In genomic region chr3:54715461-54715860, GRCm38 (mm10) we compare ENCODE assay signal across 27 mouse cellular contexts. TPM values are rescaled to one million over a fixed set of nuclear protein-coding genes. Genes with fewer than 3 reads are reported as not detected.
DNase-seq lines count a peak whose midpoint lies in the region; ATAC-seq lines count a peak whose summit lies in the region.
"Had no signal": no experiment of that assay in that cellular context is flagged by ENCODE, and none has a peak within 500 bp of the region (broad histone marks: within the 10 kb centered on the region; RNA-seq: fewer than 3 reads in every experiment).

No protein-coding gene starts in this region.

- intact Hi-C loops in left cerebral cortex, postnatal 10 days (cut with DNase I): no loop called here
- intact Hi-C loops in left cerebral cortex, postnatal 14 days (cut with DNase I): no loop called here

- H3K9me3 ChIP-seq in kidney, embryonic 16.5 days (ENCODE audit: low read length): no peaks in the 10 kb centered on the region
- H3K9me3 ChIP-seq: hindbrain, embryonic 15.5 days; intestine, embryonic 15.5 days; limb, embryonic 12.5 days; lung, embryonic 15.5 days; midbrain, embryonic 10.5 days had no signal

- WGBS in kidney, embryonic 16.5 days: 92% methylated on average over 6 of the region's 6 CpGs

- no peaks in the 10 kb centered on the region for H3K27me3 ChIP-seq in kidney, embryonic 16.5 days (ENCODE audit: insufficient read depth, low read length)
- H3K27me3 ChIP-seq: hindbrain, embryonic 15.5 days; intestine, embryonic 15.5 days; limb, embryonic 12.5 days; lung, embryonic 15.5 days had no signal

- no peak overlapping the region for H3K4me2 ChIP-seq in kidney, embryonic 16.5 days (replicated peaks; ENCODE audit: low read depth, low read length)
- H3K4me2 ChIP-seq: hindbrain, embryonic 15.5 days; intestine, embryonic 15.5 days; limb, embryonic 12.5 days; lung, embryonic 15.5 days had no signal

- no peak for ATAC-seq in kidney, embryonic 16.5 days (ENCODE audit: low FRiP score, low TSS enrichment)
- ATAC-seq in erythroid progenitor cell, adult 5-6 weeks (replicated peaks; ENCODE audit: low FRiP score, poor library complexity, severe bottlenecking): no peak
- ATAC-seq: forebrain, embryonic 14.5 days; intestine, embryonic 15.5 days had no signal

- no peak overlapping the region for H3K27ac ChIP-seq in kidney, embryonic 16.5 days (ENCODE audit: low read length)
- H3K27ac ChIP-seq: hindbrain, embryonic 15.5 days; intestine, embryonic 15.5 days; limb, embryonic 12.5 days; liver, embryonic 14.5 days; lung, embryonic 15.5 days; macrophage; midbrain, embryonic 10.5 days; stomach, postnatal 0 days had no signal

- no peak overlapping the region for H3K9ac ChIP-seq in kidney, embryonic 16.5 days (replicated peaks; ENCODE audit: low read length)
- H3K9ac ChIP-seq: hindbrain, embryonic 15.5 days; intestine, embryonic 15.5 days; limb, embryonic 12.5 days; liver, embryonic 14.5 days; lung, embryonic 15.5 days had no signal

- peaks cover 60% of the 10 kb centered on the region for H3K36me3 ChIP-seq in kidney, embryonic 16.5 days (ENCODE audit: insufficient read depth, low read length)

- peak; percentile 64 for DNase-seq in adrenal gland, adult 2 months
- DNase-seq in adrenal gland, postnatal 25 days: no peak
- peak; percentile 35 for DNase-seq in left cerebral cortex, adult 11 months (ENCODE audit: low spot score)
- DNase-seq in left cerebral cortex, postnatal 10 days (ENCODE audit: extremely low spot score in 1 of 2, low spot score in 2 of 2): no peak
- DNase-seq in Muller cell, postnatal 12 days (ENCODE audit: inconsistent ontology term): peak; percentile 55
- DNase-seq in left cerebral cortex, postnatal 14 days (ENCODE audit: low spot score in 2 of 2): peak; percentile 22 to 50
- DNase-seq: cerebellum, adult 9-10 months; heart, postnatal 36 days; kidney, postnatal 4 days; retina, postnatal 1 day; thymus, postnatal 14 days had no signal

- no peak overlapping the region for H3K4me3 ChIP-seq in kidney, embryonic 16.5 days (ENCODE audit: low read length)
- H3K4me3 ChIP-seq: erythroblast, embryonic 14.5 days; hindbrain, embryonic 15.5 days; intestine, embryonic 15.5 days; limb, embryonic 12.5 days; lung, embryonic 15.5 days; midbrain, embryonic 10.5 days had no signal

- no peaks in the 10 kb centered on the region for H3K4me1 ChIP-seq in kidney, embryonic 16.5 days (ENCODE audit: insufficient read depth, low read length)
- H3K4me1 ChIP-seq: hindbrain, embryonic 15.5 days; intestine, embryonic 15.5 days; limb, embryonic 12.5 days; lung, embryonic 15.5 days; midbrain, embryonic 10.5 days had no signal

RNA-seq across cellular contexts. Expression of gene Gm21958, which starts 1.3 kb away (rescaled TPM):
- total RNA-seq in adrenal gland, adult 2 months (2021): not detected
- not detected in 2 replicates for polyA plus RNA-seq in adrenal gland, adult 2 months (2012; rRNA removed)
- not detected in 2 replicates for total RNA-seq in adrenal gland, postnatal 25 days (2021)
- not detected for total RNA-seq in left cerebral cortex, postnatal 10 days (2021)
- total RNA-seq in left cerebral cortex, postnatal 14 days (2021): not detected
- polyA plus RNA-seq in kidney, embryonic 16.5 days (2015; fragmentation: Nextera tagmentation; extraction: Ambion mirVana): 0.58 TPM in 1 of 2 replicates, not detected in the other
- total RNA-seq in erythroid progenitor cell, adult 5-6 weeks (2015; ENCODE audit: low replicate concordance): not detected in 2 replicates
- not detected in 2 replicates for total RNA-seq in erythroid progenitor cell, adult 5-6 weeks (2017; ENCODE audit: low replicate concordance)
- total RNA-seq: gastrocnemius, adult 8-10 months; granulocyte monocyte progenitor cell, adult 5-6 weeks; heart, postnatal 36 days; layer of hippocampus, postnatal 14 days had no signal
- polyA plus RNA-seq: erythroblast, embryonic 14.5 days; forebrain, embryonic 14.5 days; intestine, embryonic 15.5 days; limb, embryonic 12.5 days; liver, embryonic 14.5 days; macrophage; stomach, postnatal 0 days had no signal

RNA-seq across cellular contexts. Expression of gene Exosc8, which starts 19.7 kb away (rescaled TPM):
- total RNA-seq in adrenal gland, adult 2 months (2021): 10 to 100 TPM; 32.4 to 33.4 TPM
- polyA plus RNA-seq in adrenal gland, adult 2 months (2012; rRNA removed): 8.5 and 13.4 TPM in 2 replicates
- total RNA-seq in adrenal gland, postnatal 25 days (2021): 40.7 and 47.9 TPM in 2 replicates
- total RNA-seq in left cerebral cortex, postnatal 10 days (2021): 10 to 100 TPM; 34.9 to 36.3 TPM
- total RNA-seq in left cerebral cortex, postnatal 14 days (2021): 10 to 100 TPM; 24.4 to 33.0 TPM
- 134 and 136 TPM in 2 replicates for polyA plus RNA-seq in kidney, embryonic 16.5 days (2015; fragmentation: Nextera tagmentation; extraction: Ambion mirVana)
- 91.4 and 111 TPM in 2 replicates for total RNA-seq in erythroid progenitor cell, adult 5-6 weeks (2015; ENCODE audit: low replicate concordance)
- 75.7 and 94.0 TPM in 2 replicates for total RNA-seq in erythroid progenitor cell, adult 5-6 weeks (2017; ENCODE audit: low replicate concordance)

RNA-seq across cellular contexts. Expression of gene Alg5, which starts 19.9 kb away (rescaled TPM):
- total RNA-seq in adrenal gland, adult 2 months (2021): 10 to 100 TPM; 41.8 to 45.0 TPM
- polyA plus RNA-seq in adrenal gland, adult 2 months (2012; rRNA removed): 8.0 and 8.9 TPM in 2 replicates
- total RNA-seq in adrenal gland, postnatal 25 days (2021): 47.3 and 52.3 TPM in 2 replicates
- 10 to 100 TPM; 24.3 to 25.6 TPM for total RNA-seq in left cerebral cortex, postnatal 10 days (2021)
- 10 to 100 TPM; 20.2 to 21.0 TPM for total RNA-seq in left cerebral cortex, postnatal 14 days (2021)
- polyA plus RNA-seq in kidney, embryonic 16.5 days (2015; fragmentation: Nextera tagmentation; extraction: Ambion mirVana): 58.8 TPM in 2 replicates
- total RNA-seq in erythroid progenitor cell, adult 5-6 weeks (2015; ENCODE audit: low replicate concordance): 10.5 and 30.6 TPM in 2 replicates
- total RNA-seq in erythroid progenitor cell, adult 5-6 weeks (2017; ENCODE audit: low replicate concordance): 1.9 and 6.5 TPM in 2 replicates
- polyA plus RNA-seq: erythroblast, embryonic 14.5 days had no signal

RNA-seq across cellular contexts. Expression of gene Supt20, which starts 22.9 kb away (rescaled TPM):
- total RNA-seq in adrenal gland, adult 2 months (2021): 10 to 100 TPM; 34.1 to 37.9 TPM
- polyA plus RNA-seq in adrenal gland, adult 2 months (2012; rRNA removed): 24.1 and 26.8 TPM in 2 replicates
- 54.4 and 68.9 TPM in 2 replicates for total RNA-seq in adrenal gland, postnatal 25 days (2021)
- total RNA-seq in left cerebral cortex, postnatal 10 days (2021): 10 to 100 TPM; 45.7 to 54.1 TPM
- 10 to 100 TPM; 37.6 to 43.5 TPM for total RNA-seq in left cerebral cortex, postnatal 14 days (2021)
- polyA plus RNA-seq in kidney, embryonic 16.5 days (2015; fragmentation: Nextera tagmentation; extraction: Ambion mirVana): 110 and 118 TPM in 2 replicates
- total RNA-seq in erythroid progenitor cell, adult 5-6 weeks (2015; ENCODE audit: low replicate concordance): 82.2 and 85.1 TPM in 2 replicates
- total RNA-seq in erythroid progenitor cell, adult 5-6 weeks (2017; ENCODE audit: low replicate concordance): 54.3 and 68.4 TPM in 2 replicates

RNA-seq across cellular contexts. Expression of gene Smad9, which starts 39.9 kb away (rescaled TPM):
- 10 to 100 TPM; 14.4 to 15.7 TPM for total RNA-seq in adrenal gland, adult 2 months (2021)
- polyA plus RNA-seq in adrenal gland, adult 2 months (2012; rRNA removed): 13.2 and 23.2 TPM in 2 replicates
- 42.6 and 44.4 TPM in 2 replicates for total RNA-seq in adrenal gland, postnatal 25 days (2021)
- total RNA-seq in left cerebral cortex, postnatal 10 days (2021): 1 to 10 TPM; 4.8 to 5.1 TPM
- total RNA-seq in left cerebral cortex, postnatal 14 days (2021): 1 to 10 TPM; 6.1 to 6.2 TPM
- 1.4 and 1.6 TPM in 2 replicates for polyA plus RNA-seq in kidney, embryonic 16.5 days (2015; fragmentation: Nextera tagmentation; extraction: Ambion mirVana)
- total RNA-seq in erythroid progenitor cell, adult 5-6 weeks (2015; ENCODE audit: low replicate concordance): not detected in 2 replicates
- not detected in 2 replicates for total RNA-seq in erythroid progenitor cell, adult 5-6 weeks (2017; ENCODE audit: low replicate concordance)
- total RNA-seq: common myeloid progenitor, adult 5-6 weeks; granulocyte monocyte progenitor cell, adult 5-6 weeks had no signal
- polyA plus RNA-seq: erythroblast, embryonic 14.5 days; macrophage had no signal

Comparison
In these comparisons a context has a peak if more than half of its experiments do, and no peak if none do; other contexts are left out.
1. DNase-seq: peak in adrenal gland, adult 2 months (single experiment), left cerebral cortex, adult 11 months (single experiment), Muller cell, postnatal 12 days (single experiment) and left cerebral cortex, postnatal 14 days (2 of 2); none in adrenal gland, postnatal 25 days (single experiment) and left cerebral cortex, postnatal 10 days (0 of 2).